Mouse (Mus musculus): ENCODE measurements around the gene Gzmd. TPM values are rescaled to one million over a fixed set of nuclear protein-coding genes. Genes with fewer than 3 reads are reported as not detected.

Gene Gzmd
- total RNA-seq, 2 experiments from 2014 or later, result not detected

Small RNA genes lying within 50 kb of the gene (microRNA-seq; reads per million reads assigned to microRNA genes)
- 0 reads per million in 2 experiments for gene Mir6949

Other genes starting within 250 kb of the Gzmd start
- under 1 TPM; 0.37 to 0.43 TPM for gene Cbln3, start 248.2 kb downstream of the Gzmd start, total RNA-seq (2021)
- gene Khnyn, start 247.7 kb downstream of the Gzmd start, total RNA-seq (2021), result 10 to 100 TPM; 10.6 to 11.7 TPM
- 10 to 100 TPM; 68.5 to 70.7 TPM for gene Sdr39u1, start 232.3 kb downstream of the Gzmd start, total RNA-seq (2021)
- under 1 TPM; 0.42 to 0.96 TPM for gene Cma1, start 187.9 kb downstream of the Gzmd start, total RNA-seq (2021)
- gene Cma2, start 181.6 kb downstream of the Gzmd start, total RNA-seq (2021), result not detected
- gene Mcpt1, start 114.6 kb downstream of the Gzmd start, total RNA-seq (2021), result not detected
- not detected for gene Mcpt9, start 102.1 kb downstream of the Gzmd start, total RNA-seq (2021)
- gene Mcpt2, start 90.6 kb downstream of the Gzmd start, total RNA-seq (2021), result not detected
- gene Mcpt4, start 70.3 kb downstream of the Gzmd start, total RNA-seq (2021), result under 1 TPM in 1 of 2 experiments, not detected in 1; 0.35 TPM
- not detected for gene Mcpt8, start 47.3 kb downstream of the Gzmd start, total RNA-seq (2021)
- gene Ctsg, start 30.0 kb downstream of the Gzmd start, total RNA-seq (2021), result not detected
- gene Gzme, start 12.0 kb downstream of the Gzmd start, total RNA-seq (2021), result not detected
- not detected for gene Gzmg, start 27.0 kb upstream of the Gzmd start, total RNA-seq (2021)
- gene Gzmn, start 42.0 kb upstream of the Gzmd start, total RNA-seq (2021), result not detected
- not detected for gene Gzmf, start 78.8 kb upstream of the Gzmd start, total RNA-seq (2021)
- gene Gzmc, start 102.0 kb upstream of the Gzmd start, total RNA-seq (2021), result not detected
- gene Gzmb, start 129.7 kb upstream of the Gzmd start, total RNA-seq (2021), result not detected
- not detected for gene Atp12a, start 232.5 kb upstream of the Gzmd start, total RNA-seq (2021)